Mouse (Mus musculus) embryonic facial prominence, embryonic 15.5 days (tissue): ENCODE results near the gene Gpr137. TPM values are rescaled to one million over a fixed set of nuclear protein-coding genes. Genes with fewer than 3 reads are reported as not detected.
A peak's percentile ranks its signal among the peaks of the same experiment; 100 is the strongest.

Experiments used
- ATAC-seq: fragments of 200-750 bp; cut with Nextera tagmentation; 2 replicates; pipeline ENCODE4 v1.8.0; 2017; ENCODE audit warnings: low read depth, moderate TSS enrichment; ENCODE audit not compliant: insufficient number of reproducible peaks, low FRiP score, low TSS enrichment
- H3K27ac ChIP-seq: fragments of 300-500 bp; sonication (generic); replicated peaks from 2 replicates; pipeline ENCODE4 v1.5.1; 2015; ENCODE audit warnings: mild to moderate bottlenecking, inconsistent platforms
- H3K27me3 ChIP-seq: fragments of 300-500 bp; sonication (generic); 2 replicates; pipeline ENCODE4 v1.6.1; 2015; ENCODE audit warnings: inconsistent platforms
- H3K36me3 ChIP-seq: fragments of 300-500 bp; sonication (generic); 2 replicates; pipeline ENCODE4 v1.6.1; 2015; ENCODE audit warnings: mild to moderate bottlenecking, inconsistent platforms
- H3K4me1 ChIP-seq: fragments of 300-500 bp; sonication (generic); 2 replicates; pipeline ENCODE4 v1.6.1; 2015; ENCODE audit warnings: inconsistent platforms
- H3K4me2 ChIP-seq: fragments of 300-500 bp; sonication (generic); replicated peaks from 2 replicates; pipeline ENCODE4 v1.6.1; 2015; ENCODE audit warnings: mild to moderate bottlenecking, inconsistent platforms
- H3K4me3 ChIP-seq: fragments of 300-500 bp; sonication (generic); replicated peaks from 2 replicates; pipeline ENCODE4 v1.5.1; 2015; ENCODE audit warnings: mild to moderate bottlenecking, inconsistent platforms
- H3K9ac ChIP-seq: fragments of 300-500 bp; sonication (generic); 2 replicates; pipeline ENCODE4 v1.6.1; 2015; ENCODE audit warnings: inconsistent platforms
- H3K9me3 ChIP-seq: fragments of 300-500 bp; sonication (generic); replicated peaks from 2 replicates; pipeline ENCODE4 v1.6.1; 2016; ENCODE audit warnings: inconsistent platforms
- WGBS: fragments of 180-500 bp; shearing (Covaris S2); methylation state at CpG from one replicate; pipeline ENCODE4 v1.1.7; 2015; 5-methylcytosine and 5-hydroxymethylcytosine counted together
- polyA plus RNA-seq: library from polyadenylated mRNA; unstranded; fragments of >200 nt; fragmentation: Nextera tagmentation; extraction: Ambion mirVana; gene quantifications from 2 replicates; pipeline ENCODE4 v1.2.1, GENCODE M21; 2015

Gene Gpr137
- polyA plus RNA-seq, 1 experiment from 2014 or later = 41.8 TPM

DNA sequence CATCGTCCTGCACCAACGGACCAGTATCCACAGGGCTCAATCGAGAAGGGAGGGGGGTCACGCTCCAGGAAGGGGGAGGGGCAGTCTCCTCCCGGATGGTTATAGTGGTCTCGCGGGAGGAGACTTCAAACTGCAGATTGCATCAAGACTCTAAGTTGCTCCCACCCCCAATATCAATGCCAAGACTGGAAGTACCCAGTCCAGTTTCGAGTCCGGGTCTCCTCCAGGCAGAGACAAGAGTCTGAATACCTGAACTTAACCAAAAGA is 17.0 kb downstream of the Gpr137 start, which contains the start of gene Catsperz:
Catsperz (minus strand) TSS at position 74 of the 267 bp plus-strand sequence.
- Histone ChIP-seq H3K27ac (peak within 1 kb of the TSS; percentile 72), H3K36me3 (no peaks in the 10 kb centered on the region), H3K4me3 (peak within 1 kb of the TSS; percentile 33), H3K9ac (no peak within 1 kb of the TSS), H3K4me2 (peak within 1 kb of the TSS; percentile 51), H3K4me1 (peaks cover 39% of the 10 kb centered on the region), H3K27me3 (peaks cover 69% of the 10 kb centered on the region), H3K9me3 (no peaks in the 10 kb centered on the region)
- ATAC-seq = no peak
- 3% methylated on average over 9 of the region's 9 CpGs for WGBS

DNA sequence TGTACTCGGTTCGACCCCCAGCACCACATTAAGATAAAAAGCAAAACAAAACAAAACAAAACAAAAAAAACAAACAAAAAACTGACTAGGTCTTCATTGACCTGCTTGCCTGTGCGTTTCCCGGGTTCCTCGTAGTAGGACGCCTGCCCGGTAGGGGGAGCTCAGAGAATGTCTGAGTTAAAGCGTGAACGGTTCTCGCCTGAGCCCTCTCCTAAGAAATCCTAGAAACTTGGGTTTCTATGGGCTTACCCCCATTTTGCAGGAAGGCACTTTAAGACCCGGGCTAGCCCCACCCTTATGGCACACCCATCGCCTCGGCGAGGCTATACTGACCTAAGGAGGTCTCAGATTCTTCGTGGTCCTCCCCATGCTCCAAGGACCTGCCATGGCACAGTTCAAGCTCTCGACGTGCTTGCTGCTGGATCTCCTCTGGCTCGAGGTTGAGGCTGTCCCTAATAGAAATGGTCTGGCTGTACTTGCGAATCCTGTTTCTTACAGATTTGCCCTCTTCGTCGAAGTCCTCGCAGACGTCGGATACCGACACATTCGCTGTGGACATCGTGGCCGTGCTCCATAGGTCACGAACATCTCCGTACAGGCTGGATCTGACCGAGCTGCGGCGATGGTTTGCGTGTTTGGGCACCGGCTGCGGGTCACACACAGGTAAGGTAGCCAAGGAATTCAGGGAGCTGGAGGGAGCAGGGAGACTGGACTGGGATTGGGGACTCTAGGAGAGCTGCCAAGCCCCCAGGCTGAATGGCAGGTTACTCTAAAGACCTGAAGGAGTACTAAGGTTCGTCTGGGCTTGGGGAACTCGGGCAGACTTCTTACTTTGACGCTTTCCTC is 17.6 kb downstream of the Gpr137 start:
- no peak for ATAC-seq
- Histone ChIP-seq H3K4me2 (peak overlapping the region; percentile 51), H3K4me1 (peaks cover 45% of the 10 kb centered on the region), H3K27ac (no peak overlapping the region), H3K36me3 (no peaks in the 10 kb centered on the region), H3K9me3 (no peaks in the 10 kb centered on the region), H3K4me3 (peak overlapping the region; percentile 33), H3K9ac (no peak overlapping the region), H3K27me3 (peaks cover 65% of the 10 kb centered on the region)
- 2% methylated on average over 39 of the region's 39 CpGs for WGBS

DNA sequence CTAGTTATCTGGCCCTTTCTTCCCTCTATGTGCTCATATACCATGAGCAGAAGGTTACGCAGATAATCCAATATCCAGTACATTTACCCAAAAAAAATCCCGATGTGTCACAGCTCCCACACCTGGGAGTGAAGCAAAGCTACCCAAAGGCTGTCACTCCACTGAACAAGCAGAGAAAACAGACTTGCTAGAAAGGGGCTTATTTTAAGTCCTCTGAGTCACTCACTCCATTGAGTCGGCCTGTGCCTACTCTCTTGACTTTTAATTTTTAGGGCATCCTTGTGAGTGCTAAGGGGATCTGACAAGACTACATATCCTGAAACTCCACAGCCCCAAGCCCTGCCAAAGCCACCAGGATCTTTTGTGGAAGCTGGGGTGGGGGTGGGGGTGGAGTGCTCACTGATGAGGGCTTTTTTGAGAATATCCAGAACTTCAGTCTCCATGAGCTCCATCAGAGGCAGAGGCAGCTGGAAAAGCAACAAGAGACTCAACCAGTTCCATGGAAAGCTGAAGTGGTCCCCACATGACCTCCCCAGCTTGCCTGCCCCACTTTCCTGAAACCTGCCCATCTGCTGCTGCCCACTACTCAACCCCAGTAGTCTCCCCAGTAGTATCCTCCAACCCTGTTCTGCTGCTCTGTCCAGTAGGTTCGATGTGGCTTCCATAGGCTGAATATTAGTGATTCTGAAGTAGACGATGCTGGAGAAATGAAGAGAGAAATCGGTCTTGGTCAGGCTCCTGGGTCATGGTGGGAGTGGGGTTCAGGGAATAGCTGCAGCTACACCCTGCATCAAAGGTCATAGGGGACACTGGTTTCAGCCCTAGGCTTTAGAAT is 19.2 kb downstream of the Gpr137 start:
- no peak for ATAC-seq
- H3K27me3 ChIP-seq = peaks cover 54% of the 10 kb centered on the region
- no peaks in the 10 kb centered on the region for H3K9me3 ChIP-seq
- 62% methylated on average over 6 of the region's 6 CpGs for WGBS
- peak overlapping the region; percentile 75 for H3K4me3 ChIP-seq
- peaks cover 45% of the 10 kb centered on the region for H3K4me1 ChIP-seq
- peaks cover 3% of the 10 kb centered on the region; the same call in 1 of the 2 replicates for H3K36me3 ChIP-seq
- peak overlapping the region; percentile 87 for H3K4me2 ChIP-seq
- 0 out of 2 replicates have a peak overlapping the region, but pooled peaks have one; percentile 39 for H3K27ac ChIP-seq
- H3K9ac ChIP-seq = no peak overlapping the region

DNA sequence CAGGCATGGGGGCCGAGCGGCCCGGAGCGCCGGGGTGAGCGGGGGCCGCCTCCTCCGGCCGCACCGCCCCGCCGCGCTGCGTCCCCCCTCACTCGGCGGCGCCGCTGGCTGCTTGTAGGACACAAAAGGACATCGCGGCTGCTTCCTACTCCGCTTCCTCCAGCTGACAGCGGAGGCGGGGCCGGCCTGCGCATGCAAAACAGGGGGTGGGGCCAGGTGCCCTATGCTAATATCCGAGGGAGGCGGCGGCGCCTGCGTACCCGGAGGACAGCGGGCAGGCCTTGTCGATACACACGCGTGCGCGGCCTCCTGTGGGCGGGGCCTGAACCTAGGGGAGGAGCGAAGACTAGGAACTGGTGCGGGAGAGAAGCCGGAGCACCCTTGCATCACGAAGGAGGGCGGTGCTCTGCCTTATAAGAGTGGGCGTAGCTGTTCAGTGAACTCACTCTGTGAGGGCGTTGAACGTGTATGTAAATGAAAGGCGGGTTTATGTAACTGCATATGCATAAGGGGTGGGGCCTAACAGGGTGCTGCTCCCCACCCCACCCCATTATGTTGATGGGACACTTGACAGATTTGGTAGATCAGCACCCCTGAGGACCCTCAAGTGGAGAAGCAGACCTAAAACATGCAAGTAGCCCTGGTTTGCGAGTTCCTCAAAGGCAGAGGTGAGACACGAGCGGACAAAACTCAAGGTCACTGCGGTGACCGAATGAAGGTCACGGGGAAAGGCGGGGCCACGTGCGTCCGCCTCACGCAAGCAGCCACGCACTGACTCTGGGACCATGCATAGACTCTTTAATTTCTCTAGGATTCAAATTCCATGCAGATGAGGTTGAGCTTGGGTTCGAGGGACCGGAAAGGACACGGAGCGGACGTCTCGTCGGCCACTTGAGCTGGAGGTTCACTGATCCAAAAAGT is 20.4 kb downstream of the Gpr137 start, which contains the start of gene Esrra:
Esrra (minus strand) TSS at position 167 of the 921 bp plus-strand sequence.
- Histone ChIP-seq H3K9me3 (no peaks in the 10 kb centered on the region), H3K27me3 (peaks cover 42% of the 10 kb centered on the region), H3K4me2 (peak within 1 kb of the TSS; percentile 87), H3K27ac (peak within 1 kb of the TSS; percentile 83), H3K36me3 (peaks cover 3% of the 10 kb centered on the region; the same call in 1 of the 2 replicates), H3K4me3 (peak within 1 kb of the TSS; percentile 75), H3K4me1 (peaks cover 41% of the 10 kb centered on the region), H3K9ac (peak within 1 kb of the TSS; percentile 64)
- peak; percentile 95 for ATAC-seq
- under 1% methylated on average over 63 of the region's 66 CpGs for WGBS

DNA sequence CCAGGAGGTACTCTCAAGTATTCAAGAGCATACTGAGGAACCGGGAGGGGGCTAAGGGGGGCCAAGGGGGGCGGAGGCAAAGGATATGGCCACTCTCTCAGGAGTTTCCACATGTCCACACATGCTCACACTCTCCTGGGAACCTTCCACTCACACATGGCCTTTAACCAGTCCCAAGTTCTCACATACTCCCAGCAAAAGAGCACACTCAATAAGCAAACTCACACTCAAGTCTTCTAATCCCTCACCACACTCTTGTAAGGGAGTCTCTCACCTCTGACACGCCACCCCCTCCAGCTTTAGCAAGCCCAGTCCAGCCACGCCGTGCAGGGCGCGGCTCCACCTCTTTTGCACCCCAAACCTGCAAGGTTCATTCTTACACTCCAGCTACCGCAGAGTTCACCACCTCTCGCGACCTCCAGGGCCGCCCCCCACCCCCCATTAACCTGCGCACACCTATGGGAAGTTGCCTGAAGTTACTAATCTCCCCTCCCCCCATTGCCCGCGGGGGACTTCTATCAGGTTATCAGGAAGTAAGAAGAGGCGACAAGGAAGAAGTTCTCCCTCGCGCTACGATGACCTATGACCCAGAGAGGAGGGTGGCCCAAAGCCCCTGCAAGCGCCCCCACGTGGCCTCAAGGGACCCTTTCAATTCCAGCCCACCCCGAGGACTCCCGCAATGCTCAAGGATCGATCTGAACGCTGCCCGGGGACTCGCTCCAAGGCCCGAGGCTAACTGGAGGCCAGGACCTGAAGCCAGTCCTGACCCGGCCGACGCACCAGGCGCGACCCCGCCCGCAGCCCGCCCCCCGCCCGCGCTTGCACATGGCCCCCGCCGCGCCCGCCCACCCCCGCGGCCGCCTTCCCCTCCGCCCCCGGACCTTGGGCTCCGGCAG is 21.3 kb downstream of the Gpr137 start:
- H3K9ac ChIP-seq = peak overlapping the region; percentile 64
- under 1% methylated on average over 44 of the region's 48 CpGs for WGBS
- H3K27ac ChIP-seq = peak overlapping the region; percentile 83
- H3K9me3 ChIP-seq = no peaks in the 10 kb centered on the region
- H3K36me3 ChIP-seq = peaks cover 3% of the 10 kb centered on the region; the same call in 1 of the 2 replicates
- H3K4me3 ChIP-seq = peak overlapping the region; percentile 75
- ATAC-seq = no peak; the same call in 1 of the 2 replicates
- peaks cover 34% of the 10 kb centered on the region for H3K27me3 ChIP-seq
- H3K4me2 ChIP-seq = peak overlapping the region; percentile 87
- H3K4me1 ChIP-seq = peaks cover 35% of the 10 kb centered on the region

DNA sequence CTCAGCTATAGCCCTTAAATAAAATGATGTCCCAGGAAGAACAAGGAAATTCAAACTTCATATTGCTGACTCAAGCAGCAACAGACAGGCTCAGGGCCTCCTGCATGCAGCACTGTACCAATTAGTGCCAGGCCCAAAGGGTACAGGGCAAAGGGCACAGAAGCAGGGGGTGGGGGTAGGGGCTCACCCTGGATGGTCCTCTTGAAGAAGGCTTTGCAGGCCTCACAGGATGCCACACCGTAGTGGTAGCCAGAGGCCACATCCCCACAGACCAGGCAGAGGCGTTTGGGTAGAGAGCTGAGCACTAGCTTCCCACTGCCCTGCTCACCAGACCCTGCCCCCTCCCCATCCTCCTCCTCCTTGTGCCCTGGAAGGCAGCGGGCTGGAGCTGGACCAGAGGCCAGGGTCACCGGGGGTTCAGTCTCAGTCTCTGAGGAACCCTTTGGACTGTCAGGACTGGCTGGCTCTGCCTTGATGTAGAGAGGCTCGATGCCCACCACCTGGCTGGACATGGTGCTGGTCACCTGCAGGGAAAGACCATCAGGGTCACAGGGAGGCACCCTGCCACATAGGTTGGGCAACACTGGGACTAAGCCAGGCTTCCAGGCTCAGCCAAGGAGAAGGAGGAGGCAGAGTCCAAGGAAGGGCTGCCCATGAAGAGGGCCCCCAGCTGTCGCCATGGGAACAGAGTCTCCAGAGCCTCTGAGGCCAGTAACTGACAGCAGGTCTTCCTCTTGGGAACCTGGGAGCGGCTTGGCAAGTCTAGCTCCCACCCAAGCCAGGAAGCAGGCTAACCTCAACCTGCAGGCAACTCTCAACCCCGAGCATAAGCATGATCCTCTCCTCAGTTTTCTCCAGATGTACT is 22.2 kb downstream of the Gpr137 start:
- peak overlapping the region; percentile 83 for H3K27ac ChIP-seq
- ATAC-seq = no peak

DNA sequence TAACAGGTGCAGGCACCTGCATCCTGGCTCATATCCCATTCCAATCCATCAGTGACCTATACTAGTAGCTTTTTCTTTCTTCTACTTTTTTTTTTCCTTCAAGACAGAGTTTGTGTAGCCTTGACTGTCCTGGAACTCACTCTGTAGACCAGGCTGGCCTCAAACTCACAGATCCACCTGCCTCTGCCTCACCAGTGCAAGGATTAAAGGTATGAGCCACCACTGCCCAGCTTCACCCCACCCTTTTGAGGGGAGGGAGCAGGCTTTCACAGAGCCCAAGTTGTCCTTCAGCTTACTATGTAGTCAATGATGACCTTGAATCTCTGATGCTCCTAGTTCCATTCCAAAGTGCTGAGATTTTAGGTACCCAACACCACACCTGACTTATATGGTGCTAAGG is 22.8 kb downstream of the Gpr137 start:
- H3K9me3 ChIP-seq = no peaks in the 10 kb centered on the region
- no peak overlapping the region for H3K4me3 ChIP-seq
- no peak overlapping the region for H3K9ac ChIP-seq
- H3K27me3 ChIP-seq = peaks cover 19% of the 10 kb centered on the region
- no peak overlapping the region for H3K27ac ChIP-seq
- peaks cover 3% of the 10 kb centered on the region; the same call in 1 of the 2 replicates for H3K36me3 ChIP-seq
- peaks cover 20% of the 10 kb centered on the region for H3K4me1 ChIP-seq
- no peak for ATAC-seq
- H3K4me2 ChIP-seq = no peak overlapping the region

More for the DNA sequence above, 22.2 kb downstream of the Gpr137 start:
- peak overlapping the region; percentile 87 for H3K4me2 ChIP-seq
- peaks cover 25% of the 10 kb centered on the region for H3K27me3 ChIP-seq
- H3K4me1 ChIP-seq = peaks cover 26% of the 10 kb centered on the region
- WGBS = 45% methylated on average over 8 of the region's 8 CpGs
- H3K4me3 ChIP-seq = peak overlapping the region; percentile 75
- no peaks in the 10 kb centered on the region for H3K9me3 ChIP-seq
- H3K9ac ChIP-seq = peak overlapping the region; percentile 64; the same call in 1 of the 2 replicates
- peaks cover 3% of the 10 kb centered on the region; the same call in 1 of the 2 replicates for H3K36me3 ChIP-seq

DNA sequence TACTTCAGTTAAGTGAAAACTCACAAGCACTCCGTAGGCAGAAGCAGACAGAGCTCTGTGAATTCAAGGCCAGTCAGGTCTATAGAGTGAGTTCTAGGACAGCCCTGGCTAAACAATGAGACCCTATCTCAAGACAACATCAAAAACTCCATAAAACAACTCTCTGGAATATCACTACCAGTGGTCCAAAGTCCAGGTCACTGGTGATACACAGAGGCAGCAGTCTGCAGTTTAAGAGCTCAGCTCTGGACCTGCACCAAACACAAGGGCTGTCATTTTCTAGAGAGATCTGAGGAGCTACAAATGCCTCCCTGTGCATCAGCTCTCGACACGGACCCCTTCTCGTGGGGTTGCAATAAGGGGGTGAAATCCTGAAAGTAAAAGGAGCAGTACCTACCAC is 24.0 kb downstream of the Gpr137 start:
- Histone ChIP-seq H3K4me3 (no peak overlapping the region), H3K4me2 (no peak overlapping the region), H3K9me3 (no peaks in the 10 kb centered on the region), H3K36me3 (peaks cover 7% of the 10 kb centered on the region), H3K9ac (no peak overlapping the region), H3K27me3 (peaks cover 10% of the 10 kb centered on the region), H3K4me1 (peaks cover 20% of the 10 kb centered on the region), H3K27ac (no peak overlapping the region)
- 84% methylated on average over 4 of the region's 4 CpGs for WGBS
- no peak for ATAC-seq

DNA sequence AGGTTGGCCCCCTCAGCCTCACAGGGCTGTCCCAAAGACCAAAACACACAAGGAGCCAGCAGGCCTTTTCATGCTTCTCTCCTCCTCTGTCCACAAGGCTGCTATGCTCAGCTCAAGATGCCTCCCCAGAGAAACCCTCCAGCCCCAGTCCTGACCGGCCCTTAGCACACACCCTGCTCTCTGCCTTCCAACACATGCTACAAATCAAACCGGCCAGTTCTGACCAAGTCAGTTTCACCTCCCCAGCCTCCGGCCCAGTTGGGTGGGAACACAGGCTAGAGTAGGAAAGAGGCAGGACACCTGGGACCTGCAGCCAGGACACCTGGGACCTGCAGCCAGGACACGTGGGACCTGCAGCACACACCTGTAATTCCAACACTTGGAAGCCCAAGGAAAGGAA is 25.8 kb downstream of the Gpr137 start:
- H3K4me2 ChIP-seq = no peak overlapping the region
- H3K9ac ChIP-seq = no peak overlapping the region
- H3K27me3 ChIP-seq = no peaks in the 10 kb centered on the region
- no peak overlapping the region for H3K4me3 ChIP-seq
- H3K36me3 ChIP-seq = peaks cover 26% of the 10 kb centered on the region
- H3K27ac ChIP-seq = no peak overlapping the region
- H3K4me1 ChIP-seq = peaks cover 18% of the 10 kb centered on the region
- no peak for ATAC-seq
- H3K9me3 ChIP-seq = no peaks in the 10 kb centered on the region
- 72% methylated on average over 4 of the region's 4 CpGs for WGBS
